Mouse (Mus musculus): ENCODE results near the gene Mex3a. TPM values are rescaled to one million over a fixed set of nuclear protein-coding genes. Genes with fewer than 3 reads are reported as not detected.

Mex3a gene
- polyA plus RNA-seq, 1 experiment = 0.02 TPM

DNA sequence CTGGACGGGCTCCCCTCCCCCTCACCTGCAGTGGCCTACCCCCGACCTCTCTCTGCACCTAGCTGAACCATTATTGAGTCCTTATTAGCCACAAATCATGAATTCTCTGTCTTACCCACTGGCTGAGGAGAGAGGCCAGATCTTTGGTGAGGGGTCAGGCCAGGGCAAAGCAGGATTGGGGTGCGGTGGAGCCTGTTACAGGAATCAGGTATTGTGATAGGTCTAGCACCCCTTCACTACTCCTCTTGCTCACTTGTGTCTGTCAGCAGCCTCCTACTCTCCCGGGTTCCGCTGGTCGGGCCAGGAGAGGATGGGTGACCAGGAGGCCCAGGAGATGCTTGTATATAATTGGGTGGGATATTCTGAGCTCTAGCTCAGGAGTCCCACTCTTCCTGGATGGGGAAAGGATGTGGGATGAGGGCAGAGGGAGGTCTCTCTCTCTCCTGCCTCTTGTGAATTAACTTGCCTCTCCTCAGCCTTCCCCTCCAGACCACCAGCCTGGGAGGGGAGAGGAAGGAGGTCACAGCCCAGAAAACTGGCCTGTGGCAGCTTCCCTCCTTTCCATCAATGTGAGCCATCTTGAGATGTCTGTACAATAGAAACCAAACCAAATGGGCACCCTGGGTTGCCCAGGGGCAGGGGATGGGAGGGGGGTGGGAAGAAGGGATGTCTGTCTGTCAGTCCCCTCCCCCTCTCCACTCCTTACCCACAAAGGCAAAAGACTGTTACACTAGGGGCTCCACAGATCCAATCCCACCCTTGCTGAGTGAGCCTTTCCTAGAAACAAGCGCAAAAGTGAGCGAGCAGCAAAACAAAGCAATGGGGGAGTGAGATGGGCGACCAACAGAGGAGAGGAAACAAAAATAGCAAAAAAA lies 6.3 kb downstream of the Mex3a start:
- Histone ChIP-seq H3K4me3 (replicated peaks) (no peak overlapping the region), H3K27me3 (ENCODE audit: control insufficient read depth) (peaks cover 7% of the 10 kb centered on the region), H3K9me3 (ENCODE audit: control insufficient read depth, low read length) (no peaks in the 10 kb centered on the region), H3K36me3 (ENCODE audit: control insufficient read depth) (no peaks in the 10 kb centered on the region), H3K4me1 (ENCODE audit: control insufficient read depth) (peaks cover 30% of the 10 kb centered on the region)
- TF ChIP-seq TAL1 (IDR thresholded peaks at IDR 0.05; ENCODE audit: low read length) (no peak), GATA1 (IDR thresholded peaks at IDR 0.05; ENCODE audit: low read length) (no peak)

DNA sequence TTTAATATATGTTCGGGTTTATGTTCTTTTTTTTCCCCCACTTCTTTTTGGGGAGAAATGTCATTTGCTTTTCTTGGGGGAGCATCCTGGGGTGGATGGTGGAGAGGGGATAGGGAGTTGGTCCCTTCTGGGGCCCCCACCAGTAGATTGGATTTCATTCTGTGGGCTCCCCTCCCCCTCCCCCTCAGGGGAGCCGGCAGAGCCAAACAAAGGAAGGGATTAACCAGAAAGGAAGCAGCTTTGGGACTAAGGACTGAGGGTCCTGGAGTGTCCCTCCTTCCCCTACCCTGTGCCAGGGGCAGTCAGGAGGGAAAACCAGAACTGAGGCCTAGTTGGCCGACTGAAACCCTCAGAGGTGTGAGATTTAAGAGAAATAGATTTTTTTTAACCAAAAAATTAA lies 7.2 kb downstream of the Mex3a start:
- no peaks in the 10 kb centered on the region for H3K9me3 ChIP-seq (ENCODE audit: control insufficient read depth, low read length)
- no peak for TF ChIP-seq GATA1 (IDR thresholded peaks at IDR 0.05; ENCODE audit: low read length)
- TF ChIP-seq TAL1 (IDR thresholded peaks at IDR 0.05; ENCODE audit: low read length) = no peak
- H3K4me3 ChIP-seq (replicated peaks) = no peak overlapping the region
- H3K27me3 ChIP-seq (ENCODE audit: control insufficient read depth) = peaks cover 2% of the 10 kb centered on the region; the same call in 1 of the 2 replicates
- H3K4me1 ChIP-seq (ENCODE audit: control insufficient read depth) = peaks cover 24% of the 10 kb centered on the region
- H3K36me3 ChIP-seq (ENCODE audit: control insufficient read depth) = no peaks in the 10 kb centered on the region

DNA sequence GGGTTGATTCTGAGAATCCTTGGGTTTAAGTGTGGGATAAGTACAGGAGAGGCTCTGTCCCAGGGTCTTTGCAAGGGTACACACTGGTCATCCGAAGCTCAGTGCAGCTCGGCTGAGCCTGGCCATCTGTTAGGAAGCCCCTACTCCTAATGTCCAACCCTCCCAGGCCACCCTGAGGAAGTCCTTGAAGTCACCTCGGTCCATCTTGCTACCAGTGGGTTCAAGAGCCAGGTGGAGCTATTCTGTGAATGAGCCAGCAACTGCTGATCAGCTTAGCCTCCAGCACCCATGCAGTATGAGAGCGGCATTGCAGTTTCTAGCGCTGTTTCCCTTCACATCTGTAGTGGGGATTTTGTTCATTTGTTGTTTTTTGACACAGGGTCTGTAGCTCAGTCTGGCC lies 7.9 kb downstream of the Mex3a start:
- H3K36me3 ChIP-seq (ENCODE audit: control insufficient read depth) = no peaks in the 10 kb centered on the region
- peaks cover 27% of the 10 kb centered on the region for H3K4me1 ChIP-seq (ENCODE audit: control insufficient read depth)

DNA sequence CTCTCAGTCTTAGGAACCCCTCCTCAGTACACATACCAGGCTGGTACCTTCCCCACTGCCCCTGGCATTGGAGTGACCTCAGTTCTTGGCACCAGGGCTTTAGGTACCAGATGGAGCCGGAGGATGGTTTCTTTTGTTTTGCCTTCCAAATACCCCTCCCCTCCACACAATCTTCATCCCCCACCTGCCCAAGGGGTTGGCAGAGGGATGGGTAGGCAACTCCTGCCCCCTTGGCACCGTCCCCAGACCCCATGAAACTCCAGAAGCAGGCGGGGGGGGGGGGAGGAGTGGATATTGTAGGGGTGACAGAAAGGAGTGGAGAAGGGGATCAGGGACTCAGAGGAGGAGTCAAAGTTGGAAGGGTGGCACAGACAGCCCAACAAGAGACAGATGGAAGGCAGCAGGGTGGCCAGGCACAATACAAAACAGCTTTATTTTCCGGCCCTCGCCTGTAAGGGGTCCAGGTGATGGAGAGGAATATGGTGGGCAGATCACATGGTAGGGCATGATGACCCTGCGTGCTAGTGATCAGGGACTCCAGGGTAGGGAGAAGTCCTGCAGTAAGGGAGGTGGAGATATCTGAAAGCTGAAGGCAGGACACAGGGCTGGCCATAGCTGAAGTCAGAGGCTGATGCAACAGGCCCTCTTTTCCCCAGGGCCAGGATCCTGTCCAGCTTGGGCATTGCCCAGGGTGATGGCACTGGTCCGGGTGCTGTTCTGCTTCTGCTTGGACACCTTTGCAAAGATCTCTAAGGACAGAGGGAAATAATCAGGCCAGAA lies 9.6 kb downstream of the Mex3a start:
- H3K36me3 ChIP-seq (ENCODE audit: control insufficient read depth) = no peaks in the 10 kb centered on the region
- H3K4me3 ChIP-seq (replicated peaks) = no peak overlapping the region
- no peaks in the 10 kb centered on the region for H3K9me3 ChIP-seq (ENCODE audit: control insufficient read depth, low read length)
- no peaks in the 10 kb centered on the region for H3K27me3 ChIP-seq (ENCODE audit: control insufficient read depth)
- H3K4me1 ChIP-seq (ENCODE audit: control insufficient read depth) = peaks cover 17% of the 10 kb centered on the region
- no peak for TF ChIP-seq GATA1 (IDR thresholded peaks at IDR 0.05; ENCODE audit: low read length)
- no peak for TF ChIP-seq TAL1 (IDR thresholded peaks at IDR 0.05; ENCODE audit: low read length)

More for the DNA sequence above, 7.9 kb downstream of the Mex3a start:
- Histone ChIP-seq H3K27me3 (ENCODE audit: control insufficient read depth) (peaks cover under 1% of the 10 kb centered on the region; the same call in 1 of the 2 replicates), H3K9me3 (ENCODE audit: control insufficient read depth, low read length) (no peaks in the 10 kb centered on the region), H3K4me3 (replicated peaks) (no peak overlapping the region)
- TF ChIP-seq GATA1 (IDR thresholded peaks at IDR 0.05; ENCODE audit: low read length) (no peak), TAL1 (IDR thresholded peaks at IDR 0.05; ENCODE audit: low read length) (no peak)

DNA sequence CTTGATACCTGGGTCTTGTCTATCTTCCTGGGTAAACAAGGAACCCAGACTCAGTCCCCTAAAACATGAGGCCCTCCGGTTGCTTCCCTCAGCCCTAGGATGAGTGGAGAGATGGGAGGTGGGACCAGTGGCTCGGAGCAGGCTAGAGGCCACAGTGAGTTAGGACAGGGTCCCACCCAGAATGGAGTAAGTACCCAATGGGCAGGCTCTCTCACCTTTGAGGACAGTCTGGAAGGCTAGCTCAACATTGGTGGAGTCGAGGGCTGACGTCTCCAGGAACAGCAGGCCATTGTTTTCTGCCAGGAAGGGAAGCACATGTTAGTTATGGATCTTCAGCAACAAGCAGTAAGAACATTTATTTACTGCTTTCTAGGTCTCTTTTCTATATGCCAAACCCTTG lies 10.3 kb downstream of the Mex3a start:
- TF ChIP-seq TAL1 (IDR thresholded peaks at IDR 0.05; ENCODE audit: low read length) (no peak), GATA1 (IDR thresholded peaks at IDR 0.05; ENCODE audit: low read length) (no peak)

DNA sequence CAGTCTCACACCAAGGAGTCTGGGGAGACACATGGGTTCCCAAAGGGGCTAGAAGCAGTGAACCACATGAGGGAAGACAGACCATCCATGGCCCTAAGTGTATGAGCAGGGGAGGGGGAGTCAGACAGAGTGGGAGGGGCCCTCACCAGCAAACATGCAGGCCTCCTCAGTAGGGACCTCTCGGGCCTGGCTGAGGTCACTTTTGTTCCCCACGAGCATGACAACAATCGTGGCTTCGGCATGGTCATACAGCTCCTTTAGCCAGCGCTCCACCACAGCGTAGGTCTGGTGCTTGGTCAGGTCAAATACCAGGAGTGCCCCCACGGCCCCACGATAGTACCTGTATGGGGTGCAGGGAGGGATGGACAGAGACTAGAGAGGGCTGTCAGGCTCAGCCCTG lies 11.0 kb downstream of the Mex3a start:
- TF ChIP-seq GATA1 (IDR thresholded peaks at IDR 0.05; ENCODE audit: low read length) (no peak), TAL1 (IDR thresholded peaks at IDR 0.05; ENCODE audit: low read length) (no peak)
- H3K36me3 ChIP-seq (ENCODE audit: control insufficient read depth) = no peaks in the 10 kb centered on the region

More for the DNA sequence above, 10.3 kb downstream of the Mex3a start:
- H3K36me3 ChIP-seq (ENCODE audit: control insufficient read depth) = no peaks in the 10 kb centered on the region
- H3K27me3 ChIP-seq (ENCODE audit: control insufficient read depth) = no peaks in the 10 kb centered on the region
- peaks cover 16% of the 10 kb centered on the region for H3K4me1 ChIP-seq (ENCODE audit: control insufficient read depth)
- no peaks in the 10 kb centered on the region for H3K9me3 ChIP-seq (ENCODE audit: control insufficient read depth, low read length)
- no peak overlapping the region for H3K4me3 ChIP-seq (replicated peaks)

DNA sequence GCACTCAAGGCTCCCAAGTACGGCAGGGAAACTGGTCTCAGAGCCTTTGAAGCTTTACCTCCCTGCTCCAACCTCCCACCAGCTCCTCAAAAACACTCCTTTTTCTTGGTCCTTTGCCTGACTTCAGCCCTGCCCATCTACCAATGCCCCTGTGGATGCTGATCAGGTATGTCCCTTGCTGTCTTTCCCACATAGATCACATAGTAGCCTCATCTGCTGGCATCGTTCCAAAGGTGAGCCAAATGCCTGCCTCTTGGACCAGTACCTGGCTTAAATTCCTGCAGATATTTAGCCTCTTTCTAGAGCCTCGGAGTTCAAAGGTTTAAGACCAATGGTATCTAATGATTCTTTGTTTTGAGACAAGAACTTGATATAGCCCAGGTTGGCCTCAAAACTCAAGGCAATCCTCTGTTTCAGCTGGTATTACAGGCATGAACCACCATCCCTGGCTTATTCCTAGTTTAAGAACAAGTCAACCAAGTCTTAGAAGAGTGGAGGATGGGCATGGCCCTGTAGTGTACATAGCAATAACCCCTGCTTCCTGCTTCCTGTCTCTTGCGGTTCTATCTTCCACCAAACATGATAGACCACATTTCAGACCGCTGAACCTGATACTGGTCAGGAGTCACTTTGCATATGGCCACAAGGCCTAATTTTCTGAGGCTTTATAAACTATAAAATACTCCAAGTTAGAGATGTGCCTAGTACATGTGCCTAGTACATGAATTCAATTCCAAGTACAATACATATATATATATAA lies 11.6 kb downstream of the Mex3a start:
- no peaks in the 10 kb centered on the region for H3K9me3 ChIP-seq (ENCODE audit: control insufficient read depth, low read length)
- H3K36me3 ChIP-seq (ENCODE audit: control insufficient read depth) = peaks cover 3% of the 10 kb centered on the region; the same call in 1 of the 2 replicates
- peaks cover 18% of the 10 kb centered on the region for H3K4me1 ChIP-seq (ENCODE audit: control insufficient read depth)

More for the DNA sequence above, 11.0 kb downstream of the Mex3a start:
- Histone ChIP-seq H3K4me1 (ENCODE audit: control insufficient read depth) (peaks cover 16% of the 10 kb centered on the region), H3K27me3 (ENCODE audit: control insufficient read depth) (no peaks in the 10 kb centered on the region), H3K4me3 (replicated peaks) (no peak overlapping the region), H3K9me3 (ENCODE audit: control insufficient read depth, low read length) (no peaks in the 10 kb centered on the region)

DNA sequence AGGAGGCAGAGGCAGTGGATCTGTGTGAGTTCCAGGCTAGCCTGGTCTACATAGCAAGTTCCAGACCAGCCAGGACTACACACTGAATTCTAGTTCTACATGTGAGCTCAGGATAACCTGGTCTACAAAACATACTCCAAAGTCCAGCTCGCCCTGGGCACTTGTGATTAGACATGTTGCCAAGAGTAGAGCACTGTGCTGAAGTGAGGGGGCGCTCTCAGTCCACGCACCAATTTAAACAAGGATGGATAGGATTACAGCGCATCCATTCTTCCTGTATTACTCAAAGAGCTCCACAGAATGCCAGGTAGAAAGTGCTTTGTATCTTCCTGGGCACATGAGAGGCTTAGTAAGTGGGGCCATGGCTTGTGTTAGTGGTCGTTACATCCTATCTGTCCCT lies 12.3 kb downstream of the Mex3a start:
- TF ChIP-seq TAL1 (IDR thresholded peaks at IDR 0.05; ENCODE audit: low read length) (no peak), GATA1 (IDR thresholded peaks at IDR 0.05; ENCODE audit: low read length) (no peak)
- no peaks in the 10 kb centered on the region for H3K9me3 ChIP-seq (ENCODE audit: control insufficient read depth, low read length)
- no peaks in the 10 kb centered on the region for H3K27me3 ChIP-seq (ENCODE audit: control insufficient read depth)
- H3K4me1 ChIP-seq (ENCODE audit: control insufficient read depth) = peaks cover 18% of the 10 kb centered on the region
- no peak overlapping the region for H3K4me3 ChIP-seq (replicated peaks)
- peaks cover 3% of the 10 kb centered on the region; the same call in 1 of the 2 replicates for H3K36me3 ChIP-seq (ENCODE audit: control insufficient read depth)

More for the DNA sequence above, 11.6 kb downstream of the Mex3a start:
- TF ChIP-seq TAL1 (IDR thresholded peaks at IDR 0.05; ENCODE audit: low read length) = no peak
- no peak for TF ChIP-seq GATA1 (IDR thresholded peaks at IDR 0.05; ENCODE audit: low read length)
- no peak overlapping the region for H3K4me3 ChIP-seq (replicated peaks)
- H3K27me3 ChIP-seq (ENCODE audit: control insufficient read depth) = no peaks in the 10 kb centered on the region
